Mouse (Mus musculus) midbrain, embryonic 11.5 days (tissue): ENCODE results near the gene Hs6st1. TPM values are rescaled to one million over a fixed set of nuclear protein-coding genes. Genes with fewer than 3 reads are reported as not detected.
"Not testable (repeated sequence)": the region's sequence is repeated elsewhere in the genome, so short reads cannot be mapped to it uniquely, and the experiment has no call there.

Source experiments
- ATAC-seq: fragments of 200-750 bp; cut with Nextera tagmentation; 2 replicates; pipeline ENCODE4 v1.8.0; 2017; ENCODE audit warnings: moderate TSS enrichment, moderate library complexity; ENCODE audit not compliant: low FRiP score
- DNase-seq: peaks from one replicate; pipeline ENCODE4 v3.0.0; 2015; ENCODE audit warnings: low spot score; ENCODE audit errors: missing footprints
- H3K27ac ChIP-seq: fragments of 300-500 bp; sonication (generic); 2 replicates; pipeline ENCODE4 v1.5.1; 2014; ENCODE audit warnings: low read depth, low read length
- H3K27me3 ChIP-seq: fragments of 300-500 bp; sonication (generic); 2 replicates; pipeline ENCODE4 v1.6.1; 2014; ENCODE audit warnings: mild to moderate bottlenecking, low read length, moderate library complexity, mixed read lengths; ENCODE audit not compliant: control insufficient read depth, insufficient read depth
- H3K36me3 ChIP-seq: fragments of 300-500 bp; sonication (generic); 2 replicates; pipeline ENCODE4 v1.6.1; 2014; ENCODE audit warnings: mild to moderate bottlenecking, low read length, moderate library complexity, mixed read lengths; ENCODE audit not compliant: control insufficient read depth, insufficient read depth
- H3K4me1 ChIP-seq: fragments of 300-500 bp; sonication (generic); 2 replicates; pipeline ENCODE4 v1.6.1; 2014; ENCODE audit warnings: low read length; ENCODE audit not compliant: control insufficient read depth, insufficient read depth
- H3K4me2 ChIP-seq: fragments of 300-500 bp; sonication (generic); 2 replicates; pipeline ENCODE4 v1.6.1; 2014; ENCODE audit warnings: mild to moderate bottlenecking, moderate library complexity
- H3K4me3 ChIP-seq: fragments of 300-500 bp; sonication (generic); 2 replicates; pipeline ENCODE4 v1.5.1; 2014; ENCODE audit warnings: low read depth, low read length
- H3K9ac ChIP-seq: fragments of 300-500 bp; sonication (generic); 2 replicates; pipeline ENCODE4 v1.6.1; 2014; ENCODE audit warnings: low read length
- H3K9me3 ChIP-seq: fragments of 300-500 bp; sonication (generic); 2 replicates; pipeline ENCODE4 v1.6.1; 2016; ENCODE audit warnings: low read length; ENCODE audit not compliant: control insufficient read depth
- WGBS: fragments of 180-500 bp; shearing (Covaris S2); extraction: QIAGEN DNeasy Blood & Tissue Kit; methylation state at CpG from one replicate; pipeline ENCODE4 v1.1.7; 2014; 5-methylcytosine and 5-hydroxymethylcytosine counted together
- polyA plus RNA-seq: library from polyadenylated mRNA; unstranded; fragments of >200 nt; fragmentation: Nextera tagmentation; extraction: Ambion mirVana; gene quantifications from 2 replicates; pipeline ENCODE4 v1.2.1, GENCODE M21; 2014

Hs6st1 gene
- polyA plus RNA-seq, result 16.7 and 20.3 TPM in 2 replicates

- Histone ChIP-seq H3K4me1 (peaks cover 54% of the 10 kb centered on the region), H3K27ac (no peak within 1 kb of the TSS), H3K27me3 (no peaks in the 10 kb centered on the region), H3K36me3 (no peaks in the 10 kb centered on the region), H3K9ac (peak within 1 kb of the TSS; percentile 85), H3K9me3 (no peaks in the 10 kb centered on the region), H3K4me2 (peak within 1 kb of the TSS; percentile 97), H3K4me3 (peak within 1 kb of the TSS; percentile 88)
- WGBS, result under 1% methylated on average over 36 of the region's 55 CpGs
- peak; percentile 100 for DNase-seq
- ATAC-seq, result peak; percentile 93
These were observed at the start of gene Hs6st1 for GRCm38 (mm10) chr1:36068076-36068475. Gene Hs6st1 (plus strand): TSS chr1:36068400.

- Histone ChIP-seq H3K27me3 (no peaks in the 10 kb centered on the region), H3K4me2 (no peak overlapping the region), H3K4me1 (peaks cover 10% of the 10 kb centered on the region), H3K27ac (no peak overlapping the region), H3K9me3 (no peaks in the 10 kb centered on the region), H3K36me3 (no peaks in the 10 kb centered on the region), H3K4me3 (no peak overlapping the region), H3K9ac (no peak overlapping the region)
- no peak for ATAC-seq
- WGBS, result 75% methylated on average over 4 of the region's 4 CpGs
- DNase-seq, result peak; percentile 41
These were observed 49.6 kb upstream of the Hs6st1 start for GRCm38 (mm10) chr1:36018617-36019016.

GRCm38 (mm10) chr1:36019161-36019560 lies 49.0 kb upstream of the Hs6st1 start:
- WGBS, result 93% methylated on average over 2 of the region's 2 CpGs
- Histone ChIP-seq H3K4me1 (peaks cover 10% of the 10 kb centered on the region), H3K4me2 (no peak overlapping the region), H3K9me3 (no peaks in the 10 kb centered on the region), H3K4me3 (no peak overlapping the region), H3K36me3 (no peaks in the 10 kb centered on the region), H3K27me3 (no peaks in the 10 kb centered on the region), H3K27ac (no peak overlapping the region), H3K9ac (no peak overlapping the region)
- ATAC-seq, result no peak
- DNase-seq, result peak; percentile 54

- ATAC-seq (no peak), DNase-seq (no peak)
- no peaks in the 10 kb centered on the region for H3K36me3 ChIP-seq
- no peaks in the 10 kb centered on the region for H3K9me3 ChIP-seq
- H3K4me3 ChIP-seq, result no peak overlapping the region
- no peak overlapping the region for H3K27ac ChIP-seq
- no peaks in the 10 kb centered on the region for H3K27me3 ChIP-seq
- no peak overlapping the region for H3K4me2 ChIP-seq
- H3K9ac ChIP-seq, result no peak overlapping the region
- 93% methylated on average over 4 of the region's 4 CpGs for WGBS
- peaks cover 10% of the 10 kb centered on the region for H3K4me1 ChIP-seq
These were observed 47.9 kb upstream of the Hs6st1 start for GRCm38 (mm10) chr1:36020315-36020714.

- H3K4me1 ChIP-seq, result no peaks in the 10 kb centered on the region
- no peak overlapping the region for H3K9ac ChIP-seq
- 77% methylated on average over 10 of the region's 10 CpGs for WGBS
- no peaks in the 10 kb centered on the region for H3K27me3 ChIP-seq
- DNase-seq (peak; percentile 53), ATAC-seq (no peak)
- no peaks in the 10 kb centered on the region for H3K36me3 ChIP-seq
- H3K4me2 ChIP-seq, result no peak overlapping the region
- H3K9me3 ChIP-seq, result no peaks in the 10 kb centered on the region
- H3K27ac ChIP-seq, result no peak overlapping the region
- H3K4me3 ChIP-seq, result no peak overlapping the region
These were observed 37.8 kb upstream of the Hs6st1 start for GRCm38 (mm10) chr1:36030421-36030821.

- Histone ChIP-seq H3K27me3 (no peaks in the 10 kb centered on the region), H3K4me1 (no peaks in the 10 kb centered on the region), H3K27ac (no peak overlapping the region), H3K4me2 (no peak overlapping the region), H3K36me3 (no peaks in the 10 kb centered on the region), H3K4me3 (no peak overlapping the region), H3K9me3 (no peaks in the 10 kb centered on the region; the same call in 1 of the 2 replicates), H3K9ac (no peak overlapping the region)
- no peak for ATAC-seq
- no peak for DNase-seq
- 96% methylated on average over 8 of the region's 8 CpGs for WGBS
These were observed 29.4 kb upstream of the Hs6st1 start for GRCm38 (mm10) chr1:36038769-36039168.

- 80% methylated on average over 3 of the region's 3 CpGs for WGBS
These were observed 26.1 kb upstream of the Hs6st1 start for GRCm38 (mm10) chr1:36042072-36042471.

GRCm38 (mm10) chr1:36043793-36044192 lies 24.4 kb upstream of the Hs6st1 start:
- H3K27me3 ChIP-seq, H3K4me2 ChIP-seq, H3K27ac ChIP-seq, H3K4me1 ChIP-seq, H3K9ac ChIP-seq, H3K4me3 ChIP-seq, ATAC-seq, H3K36me3 ChIP-seq, H3K9me3 ChIP-seq: not testable (repeated sequence)
- peak; percentile 59 for DNase-seq
- WGBS, result 96% methylated on average over 5 of the region's 5 CpGs

More at GRCm38 (mm10) chr1:36042072-36042471, 26.1 kb upstream of the Hs6st1 start:
- H3K27ac ChIP-seq, result no peak overlapping the region
- DNase-seq, result peak; percentile 59
- H3K9me3 ChIP-seq, result no peaks in the 10 kb centered on the region; the same call in 1 of the 2 replicates
- no peaks in the 10 kb centered on the region for H3K4me1 ChIP-seq
- H3K4me3 ChIP-seq, result no peak overlapping the region
- H3K27me3 ChIP-seq, result no peaks in the 10 kb centered on the region
- no peak for ATAC-seq
- H3K4me2 ChIP-seq, result no peak overlapping the region
- no peaks in the 10 kb centered on the region for H3K36me3 ChIP-seq
- H3K9ac ChIP-seq, result no peak overlapping the region

GRCm38 (mm10) chr1:36044288-36044687 lies 23.9 kb upstream of the Hs6st1 start:
- Histone ChIP-seq H3K4me1 (no peaks in the 10 kb centered on the region), H3K4me3 (no peak overlapping the region), H3K9me3 (no peaks in the 10 kb centered on the region; the same call in 1 of the 2 replicates), H3K9ac (no peak overlapping the region), H3K27me3 (no peaks in the 10 kb centered on the region), H3K36me3 (no peaks in the 10 kb centered on the region), H3K27ac (no peak overlapping the region), H3K4me2 (no peak overlapping the region)
- 93% methylated on average over 4 of the region's 4 CpGs for WGBS
- DNase-seq, result peak; percentile 53
- no peak for ATAC-seq
